8 mouse cellular contexts compared by ENCODE assay signal in the genomic region with DNA sequence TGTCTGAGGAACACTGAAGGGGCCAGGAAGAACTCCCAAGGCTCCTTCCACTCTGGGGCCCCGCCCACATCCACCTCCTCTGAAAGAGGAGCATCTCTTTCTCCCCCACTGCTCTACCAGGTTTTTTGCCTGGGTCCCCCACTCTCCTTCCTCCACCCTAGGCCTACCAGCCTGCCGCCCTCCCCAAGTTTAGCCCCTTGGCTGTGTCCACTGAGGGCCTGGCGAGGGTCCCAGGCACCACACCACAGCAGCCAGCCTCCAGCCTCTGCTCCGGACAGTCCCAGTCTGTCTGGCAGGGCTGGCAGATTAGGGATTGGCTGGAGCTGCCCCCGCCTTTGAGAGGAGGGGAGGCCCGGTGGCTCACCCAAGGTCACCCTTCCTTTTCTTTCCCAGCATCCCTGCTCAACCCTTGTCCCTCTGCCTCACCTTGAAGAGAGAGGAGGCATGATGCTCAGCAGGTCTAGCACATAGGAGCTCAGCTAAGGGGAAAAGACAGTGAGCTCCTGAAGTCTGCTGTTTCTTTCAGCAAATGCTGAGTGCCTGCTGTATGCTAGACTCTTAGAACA. TPM values are rescaled to one million over a fixed set of nuclear protein-coding genes. Genes with fewer than 3 reads are reported as not detected.
DNase-seq lines count a peak whose midpoint lies in the region; ATAC-seq lines count a peak whose summit lies in the region.

No protein-coding gene starts in this region.

- peak; percentile 63 for DNase-seq in cerebellum, adult 11-12 months
- DNase-seq in cerebellum, postnatal 36 days = no peak
- DNase-seq in 3T3-L1 (ENCODE audit: low read depth, low spot score) = peak; percentile 61
- peak; percentile 63 for DNase-seq in embryo, embryonic 10.5 days (ENCODE audit: low spot score)
- DNase-seq in urinary bladder, postnatal 36 days (ENCODE audit: low spot score in 2 of 2) = no peak

- peak overlapping the region; percentile 27 for H3K4me2 ChIP-seq in heart, embryonic 12.5 days
- H3K4me2 ChIP-seq in kidney, embryonic 15.5 days = no peak overlapping the region
- no peak overlapping the region; the same call in 1 of the 2 replicates for H3K4me2 ChIP-seq in neural tube, embryonic 14.5 days (ENCODE audit: low read depth, low read length)

- no peak overlapping the region for H3K4me3 ChIP-seq in heart, embryonic 12.5 days
- H3K4me3 ChIP-seq in kidney, embryonic 15.5 days (replicated peaks) = no peak overlapping the region
- H3K4me3 ChIP-seq in neural tube, embryonic 14.5 days (ENCODE audit: low read depth, low read length) = no peak overlapping the region

- no peaks in the 10 kb centered on the region for H3K36me3 ChIP-seq in heart, embryonic 12.5 days
- no peaks in the 10 kb centered on the region for H3K36me3 ChIP-seq in kidney, embryonic 15.5 days
- H3K36me3 ChIP-seq in neural tube, embryonic 14.5 days (ENCODE audit: control insufficient read depth, insufficient read depth, low read length) = no peaks in the 10 kb centered on the region

- no peak for ATAC-seq in heart, embryonic 12.5 days (ENCODE audit: insufficient number of reproducible peaks, low FRiP score)
- no peak for ATAC-seq in kidney, embryonic 15.5 days (replicated peaks; ENCODE audit: low FRiP score)
- ATAC-seq in neural tube, embryonic 14.5 days (ENCODE audit: low read depth) = no peak

- no peaks in the 10 kb centered on the region for H3K27me3 ChIP-seq in heart, embryonic 12.5 days (replicated peaks)
- H3K27me3 ChIP-seq in kidney, embryonic 15.5 days = no peaks in the 10 kb centered on the region
- H3K27me3 ChIP-seq in neural tube, embryonic 14.5 days (ENCODE audit: control insufficient read depth, insufficient read depth, low read length) = no peaks in the 10 kb centered on the region

- peaks cover 5% of the 10 kb centered on the region; the same call in 1 of the 2 replicates for H3K9me3 ChIP-seq in heart, embryonic 12.5 days (replicated peaks)
- H3K9me3 ChIP-seq in kidney, embryonic 15.5 days (replicated peaks) = no peaks in the 10 kb centered on the region
- no peaks in the 10 kb centered on the region for H3K9me3 ChIP-seq in neural tube, embryonic 14.5 days (ENCODE audit: control insufficient read depth, low read length)

- H3K27ac ChIP-seq in heart, embryonic 12.5 days (ENCODE audit: poor library complexity, severe bottlenecking) = peak overlapping the region; percentile 94
- H3K27ac ChIP-seq in kidney, embryonic 15.5 days = peak overlapping the region; percentile 90
- H3K27ac ChIP-seq in neural tube, embryonic 14.5 days (ENCODE audit: low read depth, low read length) = peak overlapping the region; percentile 95

- peak overlapping the region; percentile 93 for H3K9ac ChIP-seq in heart, embryonic 12.5 days
- H3K9ac ChIP-seq in kidney, embryonic 15.5 days = peak overlapping the region; percentile 15; the same call in 1 of the 2 replicates
- H3K9ac ChIP-seq in neural tube, embryonic 14.5 days (replicated peaks; ENCODE audit: low read depth, low read length) = no peak overlapping the region

- 22% methylated on average over 6 of the region's 6 CpGs for WGBS in heart, embryonic 12.5 days
- WGBS in kidney, embryonic 15.5 days = 25% methylated on average over 6 of the region's 6 CpGs
- WGBS in neural tube, embryonic 14.5 days = 14% methylated on average over 6 of the region's 6 CpGs

- H3K4me1 ChIP-seq in heart, embryonic 12.5 days (replicated peaks) = peaks cover 47% of the 10 kb centered on the region
- peaks cover 55% of the 10 kb centered on the region for H3K4me1 ChIP-seq in kidney, embryonic 15.5 days
- H3K4me1 ChIP-seq in neural tube, embryonic 14.5 days (ENCODE audit: control insufficient read depth, insufficient read depth, low read length) = peaks cover 36% of the 10 kb centered on the region

RNA-seq across cellular contexts. Expression of a gene that starts 2.3 kb away (rescaled TPM):
- 16.3 and 16.5 TPM in 2 replicates for polyA plus RNA-seq in heart, embryonic 12.5 days (2016; fragmentation: Nextera tagmentation; extraction: Ambion mirVana)
- 15.9 and 16.0 TPM in 2 replicates for polyA plus RNA-seq in kidney, embryonic 15.5 days (2015; fragmentation: Nextera tagmentation; extraction: Ambion mirVana)
- polyA plus RNA-seq in neural tube, embryonic 14.5 days (2014; fragmentation: Nextera tagmentation; extraction: Ambion mirVana) = 8.4 and 10.8 TPM in 2 replicates

RNA-seq across cellular contexts. Expression of a gene that starts 23.9 kb away (rescaled TPM):
- 64.1 and 66.3 TPM in 2 replicates for polyA plus RNA-seq in heart, embryonic 12.5 days (2016; fragmentation: Nextera tagmentation; extraction: Ambion mirVana)
- polyA plus RNA-seq in kidney, embryonic 15.5 days (2015; fragmentation: Nextera tagmentation; extraction: Ambion mirVana) = 74.6 and 75.3 TPM in 2 replicates
- 68.7 and 71.3 TPM in 2 replicates for polyA plus RNA-seq in neural tube, embryonic 14.5 days (2014; fragmentation: Nextera tagmentation; extraction: Ambion mirVana)

RNA-seq across cellular contexts. Expression of a gene that starts 47.4 kb away (rescaled TPM):
- 2,134 and 2,138 TPM in 2 replicates for polyA plus RNA-seq in heart, embryonic 12.5 days (2016; fragmentation: Nextera tagmentation; extraction: Ambion mirVana)
- 1,089 and 1,191 TPM in 2 replicates for polyA plus RNA-seq in kidney, embryonic 15.5 days (2015; fragmentation: Nextera tagmentation; extraction: Ambion mirVana)
- 1,130 and 1,330 TPM in 2 replicates for polyA plus RNA-seq in neural tube, embryonic 14.5 days (2014; fragmentation: Nextera tagmentation; extraction: Ambion mirVana)

RNA-seq across cellular contexts. Expression of a gene that starts 58.7 kb away (rescaled TPM):
- polyA plus RNA-seq in heart, embryonic 12.5 days (2016; fragmentation: Nextera tagmentation; extraction: Ambion mirVana) = 151 and 154 TPM in 2 replicates
- polyA plus RNA-seq in kidney, embryonic 15.5 days (2015; fragmentation: Nextera tagmentation; extraction: Ambion mirVana) = 206 and 224 TPM in 2 replicates
- polyA plus RNA-seq in neural tube, embryonic 14.5 days (2014; fragmentation: Nextera tagmentation; extraction: Ambion mirVana) = 240 and 255 TPM in 2 replicates

Comparison
In these comparisons a context has a peak if more than half of its experiments do, and no peak if none do; other contexts are left out.
1. DNase-seq: peak in cerebellum, adult 11-12 months (single experiment), 3T3-L1 (single experiment) and embryo, embryonic 10.5 days (single experiment); none in cerebellum, postnatal 36 days (0 of 2) and urinary bladder, postnatal 36 days (0 of 2).
2. Peak in every context shown above with its lines, with median percentiles within 50 percentile points of each other: H3K27ac ChIP-seq.